ENCODE assay signal across 16 mouse cellular contexts in the genomic region with DNA sequence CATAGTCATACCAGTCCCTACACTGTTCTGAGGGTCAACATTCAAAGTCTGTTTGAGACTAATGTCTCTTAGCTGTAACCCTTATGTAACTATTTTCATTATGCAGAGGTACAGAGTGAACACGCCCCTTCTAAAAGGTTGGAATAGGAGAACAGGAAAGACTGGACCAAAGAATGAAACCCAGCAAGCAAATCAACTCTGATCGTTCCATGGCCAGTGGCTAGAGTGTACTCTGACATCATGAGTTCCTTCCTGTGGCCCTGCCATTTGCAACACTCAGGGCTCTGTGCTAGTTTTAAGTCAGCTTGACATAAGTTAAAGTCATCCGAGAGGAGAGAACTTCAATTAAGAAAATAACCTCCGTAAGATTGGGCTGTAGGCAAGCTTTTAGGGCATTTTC.
"Had no signal": no experiment of that assay in that cellular context is flagged by ENCODE, and none has a peak within 500 bp of the region (broad histone marks: within the 10 kb centered on the region; RNA-seq: fewer than 3 reads in every experiment).

No protein-coding gene starts in this region.

- H3K27ac ChIP-seq: kidney, embryonic 15.5 days; left cerebral cortex, adult 2 months; limb, embryonic 12.5 days; liver, embryonic 14.5 days; midbrain, embryonic 10.5 days; midbrain, embryonic 15.5 days; neural tube, embryonic 13.5 days had no signal

- ATAC-seq: midbrain, embryonic 15.5 days had no signal

- H3K4me1 ChIP-seq: midbrain, embryonic 10.5 days; midbrain, embryonic 15.5 days; neural tube, embryonic 13.5 days had no signal

- H3K4me3 ChIP-seq: kidney, embryonic 15.5 days; left cerebral cortex, adult 2 months; limb, embryonic 12.5 days; midbrain, embryonic 10.5 days; midbrain, embryonic 15.5 days; neural tube, embryonic 13.5 days had no signal

- H3K4me2 ChIP-seq: kidney, embryonic 15.5 days; limb, embryonic 12.5 days; lung, embryonic 14.5 days; midbrain, embryonic 15.5 days; neural tube, embryonic 13.5 days had no signal

- H3K27me3 ChIP-seq: kidney, embryonic 15.5 days; limb, embryonic 12.5 days; midbrain, embryonic 15.5 days; neural tube, embryonic 13.5 days had no signal

- DNase-seq: kidney, adult 18-20 months; kidney, postnatal 14 days; lung, embryonic 14.5 days; lung, postnatal 4 days; retina, postnatal 1 day; right cerebral cortex, postnatal 4 days; spleen, adult 18-20 months; thymus, adult 2 months; thymus, postnatal 25 days had no signal

- H3K9me3 ChIP-seq: kidney, embryonic 15.5 days; limb, embryonic 12.5 days; midbrain, embryonic 10.5 days; midbrain, embryonic 15.5 days; neural tube, embryonic 13.5 days had no signal

- H3K9ac ChIP-seq: kidney, embryonic 15.5 days; limb, embryonic 12.5 days; liver, embryonic 14.5 days; lung, embryonic 14.5 days; midbrain, embryonic 15.5 days; neural tube, embryonic 13.5 days had no signal

- H3K36me3 ChIP-seq: midbrain, embryonic 15.5 days had no signal
